Mouse (Mus musculus) embryonic facial prominence, embryonic 11.5 days (tissue): ENCODE data around the gene Cped1. TPM values are rescaled to one million over a fixed set of nuclear protein-coding genes. Genes with fewer than 3 reads are reported as not detected.

Source experiments
- ATAC-seq: fragments of 200-750 bp; cut with Nextera tagmentation; replicated peaks from 2 replicates; pipeline ENCODE4 v1.8.0; 2017; ENCODE audit warnings: low read depth; ENCODE audit not compliant: insufficient number of reproducible peaks, low FRiP score, low TSS enrichment
- DNase-seq: peaks from one replicate; pipeline ENCODE4 v3.0.0-alpha.2; 2015; ENCODE audit warnings: low spot score
- H3K27ac ChIP-seq: fragments of 300-500 bp; sonication (generic); replicated peaks from 2 replicates; pipeline ENCODE4 v1.5.1; 2014; ENCODE audit warnings: mild to moderate bottlenecking, low read depth, low read length, control low read depth
- H3K27me3 ChIP-seq: fragments of 300-500 bp; sonication (generic); 2 replicates; pipeline ENCODE4 v1.6.1; 2014; ENCODE audit warnings: mild to moderate bottlenecking, low read length, moderate library complexity, mixed read lengths; ENCODE audit not compliant: control insufficient read depth, insufficient read depth
- H3K36me3 ChIP-seq: fragments of 300-500 bp; sonication (generic); replicated peaks from 2 replicates; pipeline ENCODE4 v1.6.1; 2014; ENCODE audit warnings: low read depth, mild to moderate bottlenecking, low read length, moderate library complexity, mixed read lengths; ENCODE audit not compliant: control insufficient read depth, insufficient read depth
- H3K4me1 ChIP-seq: fragments of 300-500 bp; sonication (generic); 2 replicates; pipeline ENCODE4 v1.6.1; 2014; ENCODE audit warnings: low read length, mixed read lengths; ENCODE audit not compliant: control insufficient read depth, insufficient read depth
- H3K4me2 ChIP-seq: fragments of 300-500 bp; sonication (generic); 2 replicates; pipeline ENCODE4 v1.6.1; 2014; ENCODE audit warnings: low read depth, mild to moderate bottlenecking, control low read depth, low read length, moderate library complexity
- H3K4me3 ChIP-seq: fragments of 300-500 bp; sonication (generic); 2 replicates; pipeline ENCODE4 v1.5.1; 2014; ENCODE audit warnings: low read depth, low read length, control low read depth
- H3K9ac ChIP-seq: fragments of 300-500 bp; sonication (generic); replicated peaks from 2 replicates; pipeline ENCODE4 v1.6.1; 2014; ENCODE audit warnings: mild to moderate bottlenecking, control low read depth, low read length
- H3K9me3 ChIP-seq: fragments of 300-500 bp; sonication (generic); replicated peaks from 2 replicates; pipeline ENCODE4 v1.6.1; 2016; ENCODE audit warnings: mild to moderate bottlenecking, low read length, inconsistent platforms, mixed read lengths; ENCODE audit not compliant: control insufficient read depth
- WGBS: fragments of 180-500 bp; shearing (Covaris S2); extraction: QIAGEN DNeasy Blood & Tissue Kit; methylation state at CpG from one replicate; pipeline ENCODE4 v1.1.7; 2014; 5-methylcytosine and 5-hydroxymethylcytosine counted together
- polyA plus RNA-seq: library from polyadenylated mRNA; unstranded; fragments of >200 nt; fragmentation: Nextera tagmentation; extraction: Ambion mirVana; gene quantifications from 2 replicates; pipeline ENCODE4 v1.2.1, GENCODE M21; 2014

Gene Cped1
- polyA plus RNA-seq, 1 experiment from 2014 or later = 40.2 TPM

- no peak overlapping the region for H3K27ac ChIP-seq
- H3K4me1 ChIP-seq = no peaks in the 10 kb centered on the region
- WGBS = 80% methylated on average over 6 of the region's 6 CpGs
- H3K27me3 ChIP-seq = no peaks in the 10 kb centered on the region
- no peak overlapping the region for H3K9ac ChIP-seq
- no peak overlapping the region for H3K4me2 ChIP-seq
- H3K9me3 ChIP-seq = no peaks in the 10 kb centered on the region
- DNase-seq (no peak), ATAC-seq (no peak)
- H3K4me3 ChIP-seq = no peak overlapping the region
- no peaks in the 10 kb centered on the region for H3K36me3 ChIP-seq
Measured at GRCm38 (mm10) chr6:22214665-22215064, 228.9 kb downstream of the Cped1 start.

- Histone ChIP-seq H3K36me3 (no peaks in the 10 kb centered on the region), H3K4me3 (no peak overlapping the region), H3K9me3 (no peaks in the 10 kb centered on the region), H3K9ac (no peak overlapping the region), H3K27ac (no peak overlapping the region), H3K4me1 (no peaks in the 10 kb centered on the region), H3K27me3 (no peaks in the 10 kb centered on the region), H3K4me2 (no peak overlapping the region)
- ATAC-seq (0 out of 2 replicates have a peak, but pooled peaks have one; percentile 34), DNase-seq (peak; percentile 53)
- WGBS = 62% methylated on average over 14 of the region's 14 CpGs
Measured at GRCm38 (mm10) chr6:22216276-22216973, 230.7 kb downstream of the Cped1 start.

GRCm38 (mm10) chr6:22221134-22221533 lies 235.4 kb downstream of the Cped1 start:
- no peaks in the 10 kb centered on the region for H3K4me1 ChIP-seq
- no peaks in the 10 kb centered on the region for H3K36me3 ChIP-seq
- no peaks in the 10 kb centered on the region for H3K9me3 ChIP-seq
- H3K9ac ChIP-seq = no peak overlapping the region
- H3K4me3 ChIP-seq = no peak overlapping the region
- DNase-seq (no peak), ATAC-seq (no peak)
- no peak overlapping the region for H3K4me2 ChIP-seq
- WGBS = 94% methylated on average over 8 of the region's 8 CpGs
- no peaks in the 10 kb centered on the region for H3K27me3 ChIP-seq
- no peak overlapping the region for H3K27ac ChIP-seq

- no peak for DNase-seq
- Histone ChIP-seq H3K27me3 (no peaks in the 10 kb centered on the region), H3K9me3 (no peaks in the 10 kb centered on the region), H3K4me3 (no peak overlapping the region), H3K27ac (no peak overlapping the region), H3K36me3 (no peaks in the 10 kb centered on the region), H3K4me2 (no peak overlapping the region), H3K4me1 (no peaks in the 10 kb centered on the region), H3K9ac (no peak overlapping the region)
- 84% methylated on average over 4 of the region's 4 CpGs for WGBS
- no peak for ATAC-seq
Measured at GRCm38 (mm10) chr6:22222087-22222486, 236.4 kb downstream of the Cped1 start.

GRCm38 (mm10) chr6:22222947-22223346 lies 237.2 kb downstream of the Cped1 start:
- H3K4me3 ChIP-seq = no peak overlapping the region
- H3K4me1 ChIP-seq = no peaks in the 10 kb centered on the region
- DNase-seq (peak; percentile 60), ATAC-seq (no peak)
- 77% methylated on average over 8 of the region's 8 CpGs for WGBS
- no peaks in the 10 kb centered on the region for H3K36me3 ChIP-seq
- no peak overlapping the region for H3K4me2 ChIP-seq
- no peak overlapping the region for H3K27ac ChIP-seq
- H3K9me3 ChIP-seq = no peaks in the 10 kb centered on the region
- H3K27me3 ChIP-seq = no peaks in the 10 kb centered on the region
- no peak overlapping the region for H3K9ac ChIP-seq

GRCm38 (mm10) chr6:22224351-22224750 lies 238.6 kb downstream of the Cped1 start:
- H3K4me3 ChIP-seq = no peak overlapping the region
- WGBS = 95% methylated on average over 4 of the region's 4 CpGs

GRCm38 (mm10) chr6:22231244-22231643 lies 245.5 kb downstream of the Cped1 start:
- no peaks in the 10 kb centered on the region for H3K4me1 ChIP-seq
- no peaks in the 10 kb centered on the region for H3K36me3 ChIP-seq
- 85% methylated on average over 3 of the region's 3 CpGs for WGBS
- ATAC-seq = no peak
- no peak overlapping the region for H3K4me3 ChIP-seq
- no peak overlapping the region for H3K4me2 ChIP-seq
- no peaks in the 10 kb centered on the region for H3K27me3 ChIP-seq
- H3K9ac ChIP-seq = no peak overlapping the region
- no peak for DNase-seq
- no peaks in the 10 kb centered on the region for H3K9me3 ChIP-seq
- H3K27ac ChIP-seq = no peak overlapping the region

More at GRCm38 (mm10) chr6:22224351-22224750, 238.6 kb downstream of the Cped1 start:
- no peak overlapping the region for H3K27ac ChIP-seq
- H3K4me1 ChIP-seq = no peaks in the 10 kb centered on the region
- H3K4me2 ChIP-seq = no peak overlapping the region
- DNase-seq = no peak
- H3K27me3 ChIP-seq = no peaks in the 10 kb centered on the region
- H3K9me3 ChIP-seq = no peaks in the 10 kb centered on the region
- H3K9ac ChIP-seq = no peak overlapping the region
- ATAC-seq = no peak
- H3K36me3 ChIP-seq = no peaks in the 10 kb centered on the region

- no peak overlapping the region for H3K4me3 ChIP-seq
- 41% methylated on average over 6 of the region's 6 CpGs for WGBS
- H3K9ac ChIP-seq = no peak overlapping the region
- ATAC-seq = no peak
- H3K4me1 ChIP-seq = no peaks in the 10 kb centered on the region
- no peak overlapping the region for H3K27ac ChIP-seq
- no peaks in the 10 kb centered on the region for H3K36me3 ChIP-seq
- no peaks in the 10 kb centered on the region for H3K27me3 ChIP-seq
- H3K9me3 ChIP-seq = no peaks in the 10 kb centered on the region
- no peak overlapping the region for H3K4me2 ChIP-seq
- peak; percentile 28 for DNase-seq
Measured at GRCm38 (mm10) chr6:22233517-22233916, 247.8 kb downstream of the Cped1 start.
